Mouse (Mus musculus) forebrain, embryonic 12.5 days (tissue): ENCODE measurements around the gene Boc. TPM values are rescaled to one million over a fixed set of nuclear protein-coding genes. Genes with fewer than 3 reads are reported as not detected.
A peak's percentile ranks its signal among the peaks of the same experiment; 100 is the strongest.

Experiments used
- ATAC-seq: fragments of 200-750 bp; cut with Nextera tagmentation; 2 replicates; pipeline ENCODE4 v1.8.0; 2017; ENCODE audit warnings: moderate TSS enrichment; ENCODE audit not compliant: low FRiP score
- H3K27ac ChIP-seq: fragments of 300-500 bp; sonication (generic); 2 replicates; pipeline ENCODE4 v1.5.1; 2016; ENCODE audit warnings: mild to moderate bottlenecking
- H3K27me3 ChIP-seq: fragments of 300-500 bp; sonication (generic); 2 replicates; pipeline ENCODE4 v1.6.1; 2016; ENCODE audit warnings: mild to moderate bottlenecking
- H3K36me3 ChIP-seq: fragments of 300-500 bp; sonication (generic); replicated peaks from 2 replicates; pipeline ENCODE4 v1.6.1; 2016; ENCODE audit warnings: mild to moderate bottlenecking
- H3K4me1 ChIP-seq: fragments of 300-500 bp; sonication (generic); 2 replicates; pipeline ENCODE4 v1.6.1; 2016
- H3K4me2 ChIP-seq: fragments of 300-500 bp; sonication (generic); 2 replicates; pipeline ENCODE4 v1.6.1; 2016; ENCODE audit warnings: mild to moderate bottlenecking, moderate library complexity
- H3K4me3 ChIP-seq: fragments of 300-500 bp; sonication (generic); replicated peaks from 2 replicates; pipeline ENCODE4 v1.5.1; 2016; ENCODE audit warnings: mild to moderate bottlenecking
- H3K9ac ChIP-seq: fragments of 300-500 bp; sonication (generic); 2 replicates; pipeline ENCODE4 v1.6.1; 2016; ENCODE audit warnings: mild to moderate bottlenecking
- H3K9me3 ChIP-seq: fragments of 300-500 bp; sonication (generic); 2 replicates; pipeline ENCODE4 v1.6.1; 2016
- WGBS: fragments of 180-500 bp; shearing (Covaris S2); methylation state at CpG from one replicate; pipeline ENCODE4 v1.1.7; 2016; 5-methylcytosine and 5-hydroxymethylcytosine counted together
- polyA plus RNA-seq: library from polyadenylated mRNA; unstranded; fragments of >200 nt; fragmentation: Nextera tagmentation; extraction: Ambion mirVana; gene quantifications from 2 replicates; pipeline ENCODE4 v1.2.1, GENCODE M21; 2016

Gene Boc
- polyA plus RNA-seq, 1 experiment from 2014 or later = 28.3 TPM

- Histone ChIP-seq H3K4me3 (no peak overlapping the region), H3K27ac (peak overlapping the region; percentile 80), H3K27me3 (no peaks in the 10 kb centered on the region), H3K9me3 (no peaks in the 10 kb centered on the region), H3K4me2 (peak overlapping the region; percentile 25; the same call in 1 of the 2 replicates), H3K4me1 (peaks cover 91% of the 10 kb centered on the region), H3K9ac (peak overlapping the region; percentile 29), H3K36me3 (no peaks in the 10 kb centered on the region)
- peak; percentile 73 for ATAC-seq
- 53% methylated on average over 16 of the region's 16 CpGs for WGBS
These were observed 20.0 kb downstream of the Boc start for GRCm38 (mm10) chr16:44538401-44539395.

GRCm38 (mm10) chr16:44534122-44534521, 24.6 kb downstream of the Boc start:
- Histone ChIP-seq H3K4me1 (peaks cover 89% of the 10 kb centered on the region), H3K4me3 (no peak overlapping the region), H3K36me3 (peaks cover 5% of the 10 kb centered on the region), H3K4me2 (peak overlapping the region; percentile 33; the same call in 1 of the 2 replicates), H3K27ac (peak overlapping the region; percentile 83), H3K27me3 (no peaks in the 10 kb centered on the region), H3K9me3 (no peaks in the 10 kb centered on the region), H3K9ac (no peak overlapping the region)
- WGBS = 60% methylated on average over 7 of the region's 7 CpGs
- ATAC-seq = no peak

GRCm38 (mm10) chr16:44533522-44533921, 25.2 kb downstream of the Boc start:
- WGBS = 60% methylated on average over 8 of the region's 8 CpGs
- H3K27me3 ChIP-seq = no peaks in the 10 kb centered on the region
- H3K36me3 ChIP-seq = peaks cover 5% of the 10 kb centered on the region
- H3K9ac ChIP-seq = no peak overlapping the region
- no peak for ATAC-seq
- H3K4me1 ChIP-seq = peaks cover 89% of the 10 kb centered on the region
- 0 out of 2 replicates have a peak overlapping the region, but pooled peaks have one; percentile 1 for H3K4me3 ChIP-seq
- H3K4me2 ChIP-seq = peak overlapping the region; percentile 33
- H3K27ac ChIP-seq = peak overlapping the region; percentile 83
- no peaks in the 10 kb centered on the region for H3K9me3 ChIP-seq

- no peaks in the 10 kb centered on the region for H3K9me3 ChIP-seq
- H3K9ac ChIP-seq = no peak overlapping the region
- no peaks in the 10 kb centered on the region for H3K27me3 ChIP-seq
- ATAC-seq = no peak
- peaks cover 89% of the 10 kb centered on the region for H3K4me1 ChIP-seq
- H3K27ac ChIP-seq = peak overlapping the region; percentile 83
- peaks cover 5% of the 10 kb centered on the region for H3K36me3 ChIP-seq
- 58% methylated on average over 16 of the region's 16 CpGs for WGBS
- H3K4me3 ChIP-seq = no peak overlapping the region
- H3K4me2 ChIP-seq = peak overlapping the region; percentile 33
These were observed 25.8 kb downstream of the Boc start for GRCm38 (mm10) chr16:44532851-44533250.

- H3K4me3 ChIP-seq = peak overlapping the region; percentile 26
- 7% methylated on average over 12 of the region's 12 CpGs for WGBS
- peak overlapping the region; percentile 51 for H3K9ac ChIP-seq
- ATAC-seq = peak; percentile 60
- peaks cover 90% of the 10 kb centered on the region for H3K4me1 ChIP-seq
- no peaks in the 10 kb centered on the region for H3K27me3 ChIP-seq
- H3K36me3 ChIP-seq = peaks cover 5% of the 10 kb centered on the region
- peak overlapping the region; percentile 97 for H3K27ac ChIP-seq
- H3K9me3 ChIP-seq = no peaks in the 10 kb centered on the region
- peak overlapping the region; percentile 51 for H3K4me2 ChIP-seq
These were observed 27.4 kb downstream of the Boc start for GRCm38 (mm10) chr16:44531239-44531797.

GRCm38 (mm10) chr16:44530829-44531228, 27.9 kb downstream of the Boc start:
- H3K9me3 ChIP-seq = no peaks in the 10 kb centered on the region
- no peaks in the 10 kb centered on the region for H3K27me3 ChIP-seq
- peaks cover 5% of the 10 kb centered on the region for H3K36me3 ChIP-seq
- WGBS = 0% methylated on average over 7 of the region's 7 CpGs
- H3K4me2 ChIP-seq = peak overlapping the region; percentile 51
- H3K27ac ChIP-seq = peak overlapping the region; percentile 97
- H3K4me1 ChIP-seq = peaks cover 91% of the 10 kb centered on the region
- H3K4me3 ChIP-seq = peak overlapping the region; percentile 26
- H3K9ac ChIP-seq = peak overlapping the region; percentile 33; the same call in 1 of the 2 replicates
- peak; percentile 93 for ATAC-seq

GRCm38 (mm10) chr16:44530191-44530590, 28.5 kb downstream of the Boc start:
- H3K9ac ChIP-seq = peak overlapping the region; percentile 36; the same call in 1 of the 2 replicates
- H3K4me2 ChIP-seq = peak overlapping the region; percentile 51
- H3K4me1 ChIP-seq = peaks cover 85% of the 10 kb centered on the region
- H3K4me3 ChIP-seq = peak overlapping the region; percentile 26; the same call in 1 of the 2 replicates
- peaks cover 5% of the 10 kb centered on the region for H3K36me3 ChIP-seq
- peak; percentile 37 for ATAC-seq
- H3K9me3 ChIP-seq = no peaks in the 10 kb centered on the region
- H3K27ac ChIP-seq = peak overlapping the region; percentile 97
- WGBS = 2% methylated on average over 9 of the region's 9 CpGs
- no peaks in the 10 kb centered on the region for H3K27me3 ChIP-seq

- Histone ChIP-seq H3K27me3 (no peaks in the 10 kb centered on the region), H3K36me3 (peaks cover 5% of the 10 kb centered on the region), H3K27ac (peak overlapping the region; percentile 97), H3K4me3 (no peak overlapping the region), H3K9me3 (no peaks in the 10 kb centered on the region), H3K4me1 (peaks cover 83% of the 10 kb centered on the region), H3K9ac (0 out of 2 replicates have a peak overlapping the region, but pooled peaks have one; percentile 36), H3K4me2 (peak overlapping the region; percentile 51)
- no peak for ATAC-seq
- 6% methylated on average over 8 of the region's 8 CpGs for WGBS
These were observed 29.0 kb downstream of the Boc start for GRCm38 (mm10) chr16:44529691-44530090.

GRCm38 (mm10) chr16:44528955-44529354, 29.7 kb downstream of the Boc start:
- no peaks in the 10 kb centered on the region for H3K9me3 ChIP-seq
- H3K36me3 ChIP-seq = peaks cover 5% of the 10 kb centered on the region
- H3K4me1 ChIP-seq = peaks cover 79% of the 10 kb centered on the region
- 87% methylated on average over 7 of the region's 7 CpGs for WGBS
- H3K27me3 ChIP-seq = no peaks in the 10 kb centered on the region
- H3K27ac ChIP-seq = peak overlapping the region; percentile 97
- H3K4me2 ChIP-seq = no peak overlapping the region
- H3K4me3 ChIP-seq = no peak overlapping the region
- ATAC-seq = no peak
- no peak overlapping the region for H3K9ac ChIP-seq

- WGBS = 30% methylated on average over 11 of the region's 11 CpGs
- Histone ChIP-seq H3K27ac (peak overlapping the region; percentile 67), H3K4me1 (peaks cover 64% of the 10 kb centered on the region), H3K4me3 (no peak overlapping the region), H3K27me3 (no peaks in the 10 kb centered on the region), H3K36me3 (peaks cover 4% of the 10 kb centered on the region), H3K9me3 (no peaks in the 10 kb centered on the region), H3K4me2 (peak overlapping the region; percentile 13; the same call in 1 of the 2 replicates), H3K9ac (0 out of 2 replicates have a peak overlapping the region, but pooled peaks have one; percentile 5)
- ATAC-seq = no peak
These were observed 31.3 kb downstream of the Boc start for GRCm38 (mm10) chr16:44527218-44527905.

- no peaks in the 10 kb centered on the region for H3K9me3 ChIP-seq
- no peak overlapping the region for H3K4me3 ChIP-seq
- 2% methylated on average over 12 of the region's 12 CpGs for WGBS
- H3K9ac ChIP-seq = no peak overlapping the region
- H3K4me1 ChIP-seq = peaks cover 58% of the 10 kb centered on the region
- H3K27me3 ChIP-seq = no peaks in the 10 kb centered on the region
- H3K27ac ChIP-seq = peak overlapping the region; percentile 76
- H3K36me3 ChIP-seq = no peaks in the 10 kb centered on the region
- no peak for ATAC-seq
- H3K4me2 ChIP-seq = peak overlapping the region; percentile 32
These were observed 32.0 kb downstream of the Boc start for GRCm38 (mm10) chr16:44526689-44527088.

GRCm38 (mm10) chr16:44526044-44526443, 32.7 kb downstream of the Boc start:
- Histone ChIP-seq H3K4me2 (no peak overlapping the region), H3K27ac (peak overlapping the region; percentile 76), H3K36me3 (peaks cover 5% of the 10 kb centered on the region), H3K4me1 (peaks cover 53% of the 10 kb centered on the region), H3K9me3 (no peaks in the 10 kb centered on the region), H3K4me3 (no peak overlapping the region), H3K27me3 (no peaks in the 10 kb centered on the region), H3K9ac (no peak overlapping the region)
- ATAC-seq = no peak
- WGBS = 93% methylated on average over 1 of the region's 1 CpGs
